Mouse (Mus musculus): ENCODE data around the gene Umps. TPM values are rescaled to one million over a fixed set of nuclear protein-coding genes. Genes with fewer than 3 reads are reported as not detected.

The Umps gene
- total and polyA plus RNA-seq, 3 experiments, result 109 to 132 TPM; not detected in 1

- Histone ChIP-seq H3K36me3 (ENCODE audit: control insufficient read depth in 1 of 2, insufficient read depth in 2 of 2, low read length in 2 of 2) (peaks cover 0 to 4% of the 10 kb centered on the region in 2 experiments; a peak in 2 of 4 replicates), H3K4me3 (ENCODE audit: control insufficient read depth in 1 of 2, insufficient read depth in 1 of 2, low read depth in 2 of 2, low read length in 2 of 2) (no peak overlapping the region), H3K9me3 (replicated peaks; ENCODE audit: insufficient read depth, low read length) (no peaks in the 10 kb centered on the region), H3K4me1 (ENCODE audit: control insufficient read depth in 1 of 2, insufficient read depth in 2 of 2, low read length in 2 of 2) (peaks cover 0 to 20% of the 10 kb centered on the region in 2 experiments; a peak in 2 of 4 replicates), H3K79me2 (ENCODE audit: control insufficient read depth, insufficient read depth, low read length, poor library complexity) (no peaks in the 10 kb centered on the region), H3K9ac (ENCODE audit: control insufficient read depth, low read depth, low read length, poor library complexity, severe bottlenecking) (no peak overlapping the region), H3K27me3 (ENCODE audit: control insufficient read depth in 1 of 2, insufficient read depth in 2 of 2, low read length in 2 of 2) (no peaks in the 10 kb centered on the region), H3K27ac (ENCODE audit: control insufficient read depth, low read depth, low read length) (no peak overlapping the region)
- no peak for TF ChIP-seq MEF2A (IDR thresholded peaks at IDR 0.05; ENCODE audit: extremely low read depth, insufficient replicate concordance, low read depth, low read length, poor library complexity, severe bottlenecking)
- TF ChIP-seq ETS1 (IDR thresholded peaks at IDR 0.05; ENCODE audit: low read depth, low read length), result peak; percentile 33; the same call in 1 of the 2 replicates
- peak; percentile 57 for DNase-seq (ENCODE audit: low read depth, low spot score)
These were observed 32.0 kb downstream of the Umps start for GRCm38 (mm10) chr16:33934701-33935406.

GRCm38 (mm10) chr16:33933411-33933810, 33.4 kb downstream of the Umps start:
- no peak overlapping the region for H3K4me3 ChIP-seq (ENCODE audit: control insufficient read depth in 1 of 2, insufficient read depth in 1 of 2, low read depth in 2 of 2, low read length in 2 of 2)
- H3K4me1 ChIP-seq (ENCODE audit: control insufficient read depth in 1 of 2, insufficient read depth in 2 of 2, low read length in 2 of 2), result peaks cover 0 to 24% of the 10 kb centered on the region in 2 experiments; a peak in 2 of 4 replicates
- H3K9ac ChIP-seq (ENCODE audit: control insufficient read depth, low read depth, low read length, poor library complexity, severe bottlenecking), result no peak overlapping the region
- TF ChIP-seq ZKSCAN1 (IDR thresholded peaks at IDR 0.05; ENCODE audit: low read depth, low read length) (no peak), HCFC1 (IDR thresholded peaks at IDR 0.05; ENCODE audit: low read depth, low read length) (no peak), ZNF384 (IDR thresholded peaks at IDR 0.05; ENCODE audit: low read depth, low read length) (no peak), RCOR1 (IDR thresholded peaks at IDR 0.05; ENCODE audit: low read depth, low read length) (no peak), ZMIZ1 (IDR thresholded peaks at IDR 0.05; ENCODE audit: low read depth, low read length) (no peak), POLR2AphosphoS5 (IDR thresholded peaks at IDR 0.05; ENCODE audit: borderline replicate concordance, low read depth, low read length) (no peak), ETS1 (IDR thresholded peaks at IDR 0.05; ENCODE audit: low read depth, low read length) (no peak), GABPA (IDR thresholded peaks at IDR 0.05; ENCODE audit: low read depth, low read length) (no peak), BHLHE40 (IDR thresholded peaks at IDR 0.05; ENCODE audit: borderline replicate concordance, low read depth, low read length) (no peak), TBP (IDR thresholded peaks at IDR 0.05; ENCODE audit: low read depth, low read length) (no peak), CTCF (IDR thresholded peaks at IDR 0.05 in 2 of 3, conservative IDR thresholded peaks at IDR 0.05 in 1 of 3; ENCODE audit: control insufficient read depth in 1 of 3, insufficient read depth in 1 of 3, low read depth in 2 of 3, low read length in 3 of 3, poor library complexity in 1 of 3, severe bottlenecking in 1 of 3) (no peak), MEF2A (IDR thresholded peaks at IDR 0.05; ENCODE audit: extremely low read depth, insufficient replicate concordance, low read depth, low read length, poor library complexity, severe bottlenecking) (no peak)
- no peaks in the 10 kb centered on the region for H3K27me3 ChIP-seq (ENCODE audit: control insufficient read depth in 1 of 2, insufficient read depth in 2 of 2, low read length in 2 of 2)
- peaks cover 0 to 8% of the 10 kb centered on the region in 2 experiments; a peak in 2 of 4 replicates for H3K36me3 ChIP-seq (ENCODE audit: control insufficient read depth in 1 of 2, insufficient read depth in 2 of 2, low read length in 2 of 2)
- H3K9me3 ChIP-seq (replicated peaks; ENCODE audit: insufficient read depth, low read length), result no peaks in the 10 kb centered on the region
- no peaks in the 10 kb centered on the region for H3K79me2 ChIP-seq (ENCODE audit: control insufficient read depth, insufficient read depth, low read length, poor library complexity)
- no peak overlapping the region for H3K27ac ChIP-seq (ENCODE audit: control insufficient read depth, low read depth, low read length)
- DNase-seq (ENCODE audit: low read depth, low spot score), result no peak

Measured in MEL (cell line).